Mouse (Mus musculus) olfactory bulb, adult 2 months (tissue): ENCODE measurements around the gene Mrnip.

Source experiments
- CTCF ChIP-seq: fragments of 200-500 bp; IDR thresholded peaks from 2 replicates; pipeline ENCODE4 v1.5.1; 2012; ENCODE audit warnings: low read depth, mild to moderate bottlenecking, low read length, moderate library complexity; ENCODE audit not compliant: insufficient read depth
- POLR2A ChIP-seq: fragments of 200-500 bp; IDR thresholded peaks from 2 replicates; pipeline ENCODE4 v1.6.1; 2012; ENCODE audit warnings: mild to moderate bottlenecking, low read depth, low read length, moderate library complexity; ENCODE audit not compliant: insufficient read depth

DNA sequence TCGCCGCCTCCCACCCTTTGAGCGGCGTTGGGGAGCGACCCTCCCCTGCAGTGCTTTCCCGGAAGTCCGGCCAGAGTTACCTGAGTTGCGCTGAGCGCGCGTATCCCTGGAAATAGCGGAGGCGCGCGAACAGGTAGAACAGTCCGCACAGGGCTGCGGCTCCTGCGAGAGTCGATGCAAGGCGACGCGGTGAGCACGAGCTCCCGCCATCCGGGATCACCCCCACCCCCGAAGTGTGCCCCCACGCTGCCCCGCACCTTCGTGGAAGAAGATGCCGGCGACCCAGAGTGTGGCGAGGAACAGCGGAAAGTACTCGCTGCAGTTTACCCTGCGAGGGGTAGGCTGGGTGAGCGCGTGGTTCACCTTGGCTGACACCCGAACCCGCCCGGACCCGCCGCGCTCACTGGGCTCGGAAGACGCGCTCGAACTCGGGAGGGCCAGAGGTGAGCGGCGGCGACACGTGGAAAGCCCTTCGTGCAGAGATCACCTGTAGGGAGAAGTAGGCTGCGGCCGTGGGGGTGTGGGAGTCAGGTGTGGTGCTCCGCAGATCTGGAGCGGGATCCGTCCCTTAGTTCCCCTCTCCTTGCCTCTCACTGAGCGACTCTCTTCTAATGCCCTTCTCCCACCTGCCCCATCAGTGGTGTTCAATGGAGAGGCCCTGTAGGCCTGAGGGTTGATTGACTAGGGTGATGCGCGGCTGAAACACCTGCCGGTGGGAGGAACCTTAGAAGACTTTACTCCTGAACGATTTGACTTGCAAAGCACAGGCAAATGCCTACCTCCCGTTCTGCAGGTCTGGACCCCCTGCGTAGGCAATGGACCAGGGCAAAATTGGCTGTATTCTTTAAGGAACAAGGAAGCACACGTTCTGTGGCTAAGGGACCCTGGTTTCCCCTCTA, 62.9 kb downstream of the Mrnip start:
- TF ChIP-seq CTCF, result no peak
- no peak for TF ChIP-seq POLR2A
